Mouse (Mus musculus): ENCODE measurements at regions not wholly inside any gene's neighbourhood (a gene's known extent, or its start where the extent isn't known, plus 50 kb on each side); places are given as distances from the start of the nearest gene placed in this dataset.

DNA sequence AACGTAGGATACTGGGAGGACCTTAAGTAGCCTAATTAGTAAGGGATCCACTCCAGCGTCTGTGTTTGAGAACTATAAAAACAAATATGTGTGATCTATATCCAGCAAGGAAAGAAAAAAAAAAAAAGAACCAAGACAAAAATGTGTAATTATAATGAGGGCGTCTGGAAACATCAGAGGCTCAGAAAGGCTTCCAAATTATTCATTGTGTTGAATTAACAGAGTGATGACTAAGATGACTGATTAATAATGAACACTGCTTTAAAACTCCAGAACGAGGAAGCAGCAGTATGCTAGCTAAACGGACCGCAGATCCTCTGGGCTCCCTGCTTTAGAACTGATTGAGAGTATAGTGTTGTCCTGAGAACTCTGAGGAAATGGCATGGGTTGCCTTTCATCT lies 421.0 kb downstream of the Sorl1 start:
- no peak for TF ChIP-seq CTCF (IDR thresholded peaks at IDR 0.05; ENCODE audit: control insufficient read depth, insufficient read depth, low read length)
- no peak for TF ChIP-seq POLR2A (IDR thresholded peaks at IDR 0.05; ENCODE audit: borderline replicate concordance, control insufficient read depth, low read depth, low read length)
